Mouse (Mus musculus) lung, embryonic 14.5 days (tissue): ENCODE data around the gene Apoh. TPM values are rescaled to one million over a fixed set of nuclear protein-coding genes. Genes with fewer than 3 reads are reported as not detected.
A peak's percentile ranks its signal among the peaks of the same experiment; 100 is the strongest.

Experiments used
- ATAC-seq: fragments of 200-750 bp; cut with Nextera tagmentation; 2 replicates; pipeline ENCODE4 v1.8.0; 2017; ENCODE audit warnings: mild to moderate bottlenecking, moderate TSS enrichment, moderate library complexity; ENCODE audit not compliant: insufficient read depth
- DNase-seq: peaks from one replicate; pipeline ENCODE4 v3.0.0-alpha.2; 2015
- H3K27ac ChIP-seq: fragments of 300-500 bp; sonication (generic); 2 replicates; pipeline ENCODE4 v1.5.1; 2014; ENCODE audit warnings: low read depth, mild to moderate bottlenecking, moderate library complexity
- H3K27me3 ChIP-seq: fragments of 300-500 bp; sonication (generic); 2 replicates; pipeline ENCODE4 v1.6.1; 2014; ENCODE audit warnings: low read length, control low read depth; ENCODE audit not compliant: insufficient read depth
- H3K36me3 ChIP-seq: fragments of 300-500 bp; sonication (generic); 2 replicates; pipeline ENCODE4 v1.6.1; 2014; ENCODE audit warnings: control low read depth; ENCODE audit not compliant: insufficient read depth
- H3K4me1 ChIP-seq: fragments of 300-500 bp; sonication (generic); 2 replicates; pipeline ENCODE4 v1.6.1; 2014; ENCODE audit warnings: antibody characterized with exemption, control low read depth; ENCODE audit not compliant: insufficient read depth
- H3K4me2 ChIP-seq: fragments of 300-500 bp; sonication (generic); 2 replicates; pipeline ENCODE4 v1.6.1; 2014; ENCODE audit warnings: mild to moderate bottlenecking
- H3K4me3 ChIP-seq: fragments of 300-500 bp; sonication (generic); 2 replicates; pipeline ENCODE4 v1.5.1; 2014; ENCODE audit warnings: low read depth, low read length
- H3K9ac ChIP-seq: fragments of 300-500 bp; sonication (generic); 2 replicates; pipeline ENCODE4 v1.6.1; 2014
- H3K9me3 ChIP-seq: fragments of 300-500 bp; sonication (generic); 2 replicates; pipeline ENCODE4 v1.6.1; 2016; ENCODE audit warnings: low read depth, low read length, control low read depth
- CTCF ChIP-seq: IDR thresholded peaks from 2 replicates; pipeline ENCODE4 v1.5.1; 2016; ENCODE audit warnings: antibody characterized with exemption, low read depth
- WGBS: fragments of 180-500 bp; shearing (Covaris S2); extraction: QIAGEN DNeasy Blood & Tissue Kit; methylation state at CpG from one replicate; pipeline ENCODE4 v1.1.7; 2014; 5-methylcytosine and 5-hydroxymethylcytosine counted together
- polyA plus RNA-seq: library from polyadenylated mRNA; unstranded; fragments of >200 nt; fragmentation: Nextera tagmentation; extraction: Ambion mirVana; gene quantifications from 2 replicates; pipeline ENCODE4 v1.2.1, GENCODE M21; 2014

Apoh gene
- polyA plus RNA-seq, 1 experiment from 2014 or later = 0.30 TPM

DNA sequence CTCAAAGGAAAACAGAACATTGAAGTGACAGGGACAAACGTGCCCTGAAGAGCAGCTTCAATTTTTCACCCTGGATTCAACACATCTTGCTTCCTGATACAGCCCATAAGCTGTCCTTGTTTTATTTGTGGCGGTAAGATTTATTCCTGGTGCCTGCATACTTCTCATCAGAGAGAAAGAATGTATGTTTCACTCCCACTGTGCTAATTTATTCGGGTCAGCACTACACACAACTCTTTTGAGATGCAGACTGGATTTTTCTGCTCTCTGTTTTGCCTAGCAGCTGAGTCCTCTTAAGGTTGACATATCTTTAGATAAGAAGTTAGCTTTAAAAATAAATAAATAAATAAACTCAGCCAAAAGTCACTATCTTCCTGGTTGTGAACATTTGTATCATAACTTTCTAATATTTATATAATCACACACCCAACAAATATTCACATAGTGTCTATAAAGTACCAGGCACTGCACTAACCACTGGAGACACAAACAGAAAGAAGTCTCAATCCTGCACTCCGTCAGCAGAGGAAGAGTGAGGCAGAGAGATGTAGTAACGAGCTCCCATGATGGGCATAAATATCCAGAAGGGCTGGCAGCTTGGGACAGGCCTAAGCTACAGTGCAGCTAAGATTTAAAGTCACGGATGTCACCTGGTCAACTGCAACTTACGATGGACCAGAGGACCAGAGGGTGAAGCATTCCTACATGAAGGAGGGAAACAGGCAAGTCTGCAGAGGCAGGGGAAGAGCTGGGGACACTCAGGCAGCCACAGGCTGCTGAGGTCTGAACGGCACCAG is 9.4 kb upstream of the Apoh start:
- no peak for TF ChIP-seq CTCF
- no peak overlapping the region for H3K27ac ChIP-seq

DNA sequence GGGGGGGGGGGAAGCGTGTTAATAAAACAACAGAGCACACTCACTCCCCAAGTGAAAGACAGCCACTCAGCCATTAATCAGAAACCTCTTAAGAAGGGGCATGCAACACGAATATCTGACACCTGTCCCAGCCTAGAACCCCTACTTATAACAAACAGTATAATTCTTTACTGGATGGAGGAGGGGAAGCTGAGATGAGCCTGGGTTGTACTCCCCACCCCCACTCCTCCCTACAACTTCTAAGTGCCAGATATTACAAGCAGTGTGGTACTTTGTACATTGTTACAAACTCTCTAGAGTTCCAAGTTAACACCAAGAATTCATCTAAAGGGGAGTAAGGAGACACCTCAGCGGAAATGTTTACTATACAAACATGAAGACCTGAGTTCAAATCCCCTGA is 8.5 kb upstream of the Apoh start:
- H3K27me3 ChIP-seq = no peaks in the 10 kb centered on the region
- no peaks in the 10 kb centered on the region for H3K9me3 ChIP-seq
- DNase-seq (no peak), ATAC-seq (no peak)
- H3K4me2 ChIP-seq = no peak overlapping the region
- no peak for TF ChIP-seq CTCF
- WGBS = 45% methylated on average over 3 of the region's 3 CpGs
- 0 out of 2 replicates have a peak, but pooled peaks cover 6% of the 10 kb centered on the region for H3K36me3 ChIP-seq
- H3K4me3 ChIP-seq = no peak overlapping the region
- H3K9ac ChIP-seq = no peak overlapping the region
- H3K4me1 ChIP-seq = no peaks in the 10 kb centered on the region
- no peak overlapping the region for H3K27ac ChIP-seq

More for the DNA sequence above, 9.4 kb upstream of the Apoh start:
- Histone ChIP-seq H3K9ac (no peak overlapping the region), H3K27me3 (no peaks in the 10 kb centered on the region), H3K4me2 (no peak overlapping the region), H3K4me1 (no peaks in the 10 kb centered on the region), H3K9me3 (no peaks in the 10 kb centered on the region), H3K4me3 (no peak overlapping the region), H3K36me3 (0 out of 2 replicates have a peak, but pooled peaks cover 6% of the 10 kb centered on the region)
- ATAC-seq = no peak
- DNase-seq = no peak
- WGBS = 47% methylated on average over 8 of the region's 8 CpGs

DNA sequence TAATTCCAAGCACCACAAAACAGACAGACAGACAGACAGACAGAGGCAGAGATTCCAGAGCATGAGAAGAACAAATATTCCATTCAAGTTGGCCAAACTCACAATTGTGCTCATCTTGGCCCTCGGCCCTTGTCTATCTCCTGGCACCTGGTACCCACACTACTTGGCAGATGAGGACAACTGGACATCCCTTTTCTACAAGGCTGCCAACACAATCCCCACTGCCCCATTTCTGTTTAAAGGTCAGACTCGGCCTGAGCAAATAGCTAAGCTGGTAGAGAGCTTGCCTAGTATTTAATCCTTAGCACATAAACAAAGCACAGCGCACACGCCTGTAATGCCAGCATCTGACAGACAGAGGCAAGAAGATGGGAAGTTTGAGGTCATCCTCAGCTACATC is 7.6 kb upstream of the Apoh start:
- Histone ChIP-seq H3K4me2 (no peak overlapping the region), H3K4me1 (no peaks in the 10 kb centered on the region), H3K9ac (no peak overlapping the region), H3K27ac (no peak overlapping the region), H3K36me3 (0 out of 2 replicates have a peak, but pooled peaks cover 6% of the 10 kb centered on the region), H3K27me3 (no peaks in the 10 kb centered on the region), H3K4me3 (no peak overlapping the region), H3K9me3 (no peaks in the 10 kb centered on the region)
- TF ChIP-seq CTCF = no peak
- no peak for DNase-seq
- ATAC-seq = no peak
- WGBS = 86% methylated on average over 4 of the region's 4 CpGs

DNA sequence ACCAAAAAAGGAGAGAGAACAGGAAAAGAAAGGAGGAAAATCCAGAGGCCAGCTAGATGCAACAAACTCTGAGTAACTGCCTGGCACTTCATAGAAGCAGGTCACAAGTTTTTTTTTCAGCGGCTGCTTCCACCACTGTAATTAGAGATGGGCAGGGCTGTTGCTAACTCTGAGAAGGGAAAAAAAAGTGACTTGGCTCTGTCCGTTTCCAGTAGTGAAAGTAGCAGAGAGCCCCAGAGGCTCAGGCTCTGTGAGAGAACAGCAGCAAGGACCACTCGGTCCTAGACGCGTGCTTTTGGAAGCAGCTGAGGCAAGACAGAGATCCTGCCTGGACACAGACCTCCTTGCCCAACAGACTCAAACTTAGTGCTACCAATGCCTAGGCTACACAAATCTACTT is 6.7 kb upstream of the Apoh start:
- no peak for TF ChIP-seq CTCF
- no peak overlapping the region for H3K9ac ChIP-seq
- H3K27ac ChIP-seq = no peak overlapping the region
- no peaks in the 10 kb centered on the region for H3K27me3 ChIP-seq
- ATAC-seq = no peak
- peak; percentile 45 for DNase-seq
- H3K36me3 ChIP-seq = 0 out of 2 replicates have a peak, but pooled peaks cover 6% of the 10 kb centered on the region
- H3K4me1 ChIP-seq = no peaks in the 10 kb centered on the region
- no peak overlapping the region for H3K4me2 ChIP-seq
- no peaks in the 10 kb centered on the region for H3K9me3 ChIP-seq
- H3K4me3 ChIP-seq = no peak overlapping the region
- WGBS = 16% methylated on average over 5 of the region's 5 CpGs

DNA sequence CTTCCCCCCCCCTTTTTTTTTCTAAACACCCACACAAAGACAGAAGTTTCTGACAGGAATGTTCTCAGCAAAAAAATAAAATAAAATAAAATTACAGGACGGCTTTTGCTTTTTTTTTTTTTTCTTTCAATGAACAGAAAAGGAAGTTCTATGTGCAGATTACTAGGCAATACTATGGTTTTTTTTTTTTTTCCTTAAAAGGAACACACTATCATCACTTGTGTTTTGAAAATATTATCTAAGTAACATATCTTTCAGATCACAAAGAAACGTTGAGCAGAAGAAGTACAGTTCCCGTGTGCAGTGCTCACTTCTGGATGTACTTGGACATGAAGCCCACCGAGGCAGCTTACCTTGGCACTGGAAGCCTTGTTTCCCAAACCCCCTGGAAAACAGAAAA is 2.9 kb upstream of the Apoh start:
- Histone ChIP-seq H3K36me3 (0 out of 2 replicates have a peak, but pooled peaks cover 6% of the 10 kb centered on the region), H3K4me3 (no peak overlapping the region), H3K4me1 (peaks cover 4% of the 10 kb centered on the region; the same call in 1 of the 2 replicates), H3K9me3 (no peaks in the 10 kb centered on the region), H3K4me2 (no peak overlapping the region), H3K27me3 (no peaks in the 10 kb centered on the region), H3K27ac (no peak overlapping the region), H3K9ac (no peak overlapping the region)
- no peak for DNase-seq
- TF ChIP-seq CTCF = no peak
- ATAC-seq = no peak
- WGBS = 79% methylated on average over 4 of the region's 4 CpGs

DNA sequence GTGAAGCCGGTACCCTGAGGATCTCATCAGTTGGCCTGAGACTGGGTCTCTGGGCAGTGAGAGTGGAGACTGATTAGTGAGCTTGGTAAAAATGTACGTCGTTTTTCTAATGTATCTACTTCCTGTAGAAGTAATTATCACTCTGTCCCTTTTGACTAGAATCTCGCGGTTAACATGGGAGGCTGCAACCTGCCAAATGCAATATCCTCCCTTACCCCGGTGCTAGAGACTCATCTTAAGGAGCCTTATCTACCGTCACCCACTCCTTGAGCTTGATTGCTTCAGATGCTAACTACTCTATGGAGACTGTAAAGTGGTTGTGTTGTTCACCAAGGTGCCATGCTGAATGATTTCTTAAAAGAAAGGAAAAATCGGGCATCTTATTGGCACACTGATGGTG is 1.4 kb upstream of the Apoh start:
- Histone ChIP-seq H3K27ac (no peak overlapping the region), H3K4me3 (peak overlapping the region; percentile 59), H3K4me1 (peaks cover 4% of the 10 kb centered on the region; the same call in 1 of the 2 replicates), H3K9ac (no peak overlapping the region), H3K4me2 (peak overlapping the region; percentile 90), H3K9me3 (no peaks in the 10 kb centered on the region), H3K36me3 (0 out of 2 replicates have a peak, but pooled peaks cover 6% of the 10 kb centered on the region), H3K27me3 (no peaks in the 10 kb centered on the region)
- WGBS = 45% methylated on average over 8 of the region's 8 CpGs
- TF ChIP-seq CTCF = no peak
- no peak for DNase-seq
- ATAC-seq = no peak

DNA sequence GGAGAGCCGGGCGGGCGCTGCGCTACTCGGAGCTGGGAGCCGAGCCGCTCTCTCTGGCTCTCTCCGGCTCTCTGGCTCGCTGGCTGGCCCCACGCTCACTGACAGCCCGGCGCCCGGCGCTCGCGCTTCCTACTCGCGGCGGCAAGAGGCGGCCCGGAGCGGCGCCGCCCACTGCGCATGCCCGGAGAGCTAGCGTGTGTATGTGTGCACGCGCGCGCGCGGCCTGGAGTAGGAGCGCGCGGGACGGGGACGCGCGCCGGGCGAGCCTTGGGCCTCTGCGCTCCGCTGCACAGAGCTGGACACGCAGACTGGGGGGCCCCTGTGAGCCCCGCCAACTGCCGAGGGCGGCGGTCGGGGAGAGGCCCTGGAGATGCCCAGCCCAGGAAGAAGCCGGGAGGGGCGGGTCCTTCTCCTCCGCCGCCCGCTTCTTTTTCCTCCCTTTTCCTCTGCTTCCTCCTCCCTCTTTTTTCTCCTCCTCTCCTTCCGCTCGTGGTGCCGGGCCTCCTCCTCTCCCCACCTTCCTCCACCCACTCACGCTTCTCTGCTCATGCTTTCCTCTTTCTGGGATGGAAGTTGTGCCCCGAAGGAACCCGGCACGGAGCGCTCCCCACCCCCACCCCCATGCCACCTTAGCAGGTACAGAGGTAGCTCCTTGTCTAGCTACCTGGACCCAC is 772 bp downstream of the Apoh start, which contains the start of gene Prkca:
Prkca (minus strand) TSS at position 140 of the 674 bp plus-strand sequence.
- Histone ChIP-seq H3K36me3 (no peaks in the 10 kb centered on the region), H3K4me1 (peaks cover 4% of the 10 kb centered on the region; the same call in 1 of the 2 replicates), H3K27ac (peak within 1 kb of the TSS; percentile 79), H3K4me3 (peak within 1 kb of the TSS; percentile 59), H3K9ac (peak within 1 kb of the TSS; percentile 64), H3K9me3 (no peaks in the 10 kb centered on the region), H3K4me2 (peak within 1 kb of the TSS; percentile 90), H3K27me3 (no peaks in the 10 kb centered on the region)
- WGBS = under 1% methylated on average over 63 of the region's 63 CpGs
- TF ChIP-seq CTCF = no peak
- ATAC-seq (peak; percentile 96), DNase-seq (peak; percentile 98)
